Mouse (Mus musculus) lung, postnatal 36 days (tissue): Measurements from ENCODE around the gene Zswim8.

Experiments used
- DNase-seq: peaks from one replicate; pipeline ENCODE4 v3.0.0; 2022; ENCODE audit warnings: mixed read lengths

Gene Zswim8

GRCm38 (mm10) chr14:20733041-20733951 lies 25.9 kb downstream of the Zswim8 start:
- DNase-seq: peak; percentile 31

GRCm38 (mm10) chr14:20733952-20734774 lies 26.8 kb downstream of the Zswim8 start, which contains the start of gene Ndst2:
Gene Ndst2, minus strand, starts transcription at chr14:20734562.
- peak; percentile 92 for DNase-seq

DNA sequence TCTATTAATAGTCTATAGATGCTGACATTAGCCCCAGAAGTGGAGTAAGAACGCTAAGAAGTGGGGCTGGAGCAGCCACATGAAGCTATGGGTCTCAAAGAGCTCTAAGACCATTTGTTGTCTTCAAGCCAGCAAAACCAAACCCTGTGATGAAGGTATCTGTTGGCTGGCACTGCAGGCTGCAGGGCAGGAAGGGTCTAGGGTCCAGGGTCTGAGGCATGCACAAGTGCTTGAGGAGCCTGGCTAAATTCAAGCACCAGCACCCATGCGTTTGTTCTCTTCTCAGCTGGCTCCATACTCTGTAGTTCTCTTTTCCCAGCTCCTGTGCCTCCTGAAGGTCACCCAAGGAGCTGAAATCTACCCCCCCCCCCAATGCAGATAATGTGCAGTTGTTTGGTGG lies 27.7 kb downstream of the Zswim8 start:
- DNase-seq: no peak

DNA sequence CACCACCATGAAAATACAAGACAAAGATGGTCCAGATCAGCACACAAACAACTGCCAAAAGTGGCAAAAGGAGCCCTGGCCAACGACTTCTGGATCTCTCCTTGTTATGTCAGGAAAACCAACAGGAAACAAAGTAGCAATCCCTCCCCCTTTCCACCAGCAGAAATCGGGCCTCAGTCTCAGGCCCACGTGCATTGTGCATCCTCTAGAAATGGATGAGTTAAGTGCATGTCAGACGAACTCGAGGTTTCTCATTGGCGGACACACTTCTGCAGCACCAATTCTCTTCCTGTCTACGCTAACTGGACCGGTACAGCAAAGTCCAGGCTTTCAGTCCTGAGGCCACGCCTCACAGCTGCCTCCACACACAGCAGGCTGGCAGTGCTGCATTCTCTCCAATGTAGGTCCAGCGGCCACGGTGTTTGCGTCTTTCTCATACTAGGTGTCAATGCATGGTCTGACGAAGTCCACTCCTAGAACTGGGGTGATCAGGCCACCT lies 28.6 kb downstream of the Zswim8 start:
- DNase-seq: no peak

DNA sequence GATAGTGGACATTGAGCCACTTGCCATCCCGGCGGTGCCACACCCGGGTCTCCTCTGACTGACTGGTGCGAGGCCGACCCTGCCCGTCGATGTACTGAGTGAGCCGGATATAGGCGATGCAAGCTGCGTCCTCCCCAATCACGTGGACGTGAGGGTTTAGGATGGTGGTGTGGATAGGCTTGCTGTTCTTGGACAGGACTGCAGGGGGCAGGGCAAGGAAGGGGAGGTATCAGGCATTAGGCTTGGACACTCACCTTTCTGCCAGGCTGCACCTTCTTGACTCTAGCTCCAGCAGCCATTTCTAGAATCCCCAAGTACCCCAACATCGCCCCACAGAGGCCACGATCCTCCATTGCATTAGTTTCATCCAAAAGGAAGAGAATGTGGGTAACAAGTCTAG lies 30.0 kb downstream of the Zswim8 start:
- peak; percentile 73 for DNase-seq

GRCm38 (mm10) chr14:20738511-20738910 lies 31.2 kb downstream of the Zswim8 start:
- DNase-seq: no peak

DNA sequence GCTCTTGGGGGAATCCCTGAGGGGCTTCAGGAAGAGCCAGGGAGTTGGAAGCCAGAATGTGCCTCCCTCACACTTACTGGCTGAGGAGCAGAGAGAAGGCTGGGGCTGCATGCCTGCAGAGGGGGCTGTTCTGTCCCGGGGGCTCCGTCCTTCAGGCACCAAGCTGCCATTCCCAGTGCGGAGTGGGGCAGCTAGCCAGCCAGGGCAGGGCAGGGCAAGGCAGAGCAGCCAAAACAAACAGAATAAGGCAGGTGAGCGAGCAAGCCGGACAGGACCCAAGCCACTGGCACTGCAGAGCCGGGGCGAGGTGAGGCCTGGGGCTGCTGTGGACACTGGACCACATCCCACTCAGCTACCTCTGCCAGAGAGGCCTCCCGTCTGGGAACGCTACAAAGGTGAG lies 33.9 kb downstream of the Zswim8 start:
- DNase-seq: peak; percentile 74

GRCm38 (mm10) chr14:20743614-20744013 lies 36.3 kb downstream of the Zswim8 start:
- DNase-seq: peak; percentile 37

- DNase-seq: no peak
These were observed 39.6 kb downstream of the Zswim8 start for GRCm38 (mm10) chr14:20746935-20747334.

- no peak for DNase-seq
These were observed 41.0 kb downstream of the Zswim8 start for GRCm38 (mm10) chr14:20748388-20748787.

DNA sequence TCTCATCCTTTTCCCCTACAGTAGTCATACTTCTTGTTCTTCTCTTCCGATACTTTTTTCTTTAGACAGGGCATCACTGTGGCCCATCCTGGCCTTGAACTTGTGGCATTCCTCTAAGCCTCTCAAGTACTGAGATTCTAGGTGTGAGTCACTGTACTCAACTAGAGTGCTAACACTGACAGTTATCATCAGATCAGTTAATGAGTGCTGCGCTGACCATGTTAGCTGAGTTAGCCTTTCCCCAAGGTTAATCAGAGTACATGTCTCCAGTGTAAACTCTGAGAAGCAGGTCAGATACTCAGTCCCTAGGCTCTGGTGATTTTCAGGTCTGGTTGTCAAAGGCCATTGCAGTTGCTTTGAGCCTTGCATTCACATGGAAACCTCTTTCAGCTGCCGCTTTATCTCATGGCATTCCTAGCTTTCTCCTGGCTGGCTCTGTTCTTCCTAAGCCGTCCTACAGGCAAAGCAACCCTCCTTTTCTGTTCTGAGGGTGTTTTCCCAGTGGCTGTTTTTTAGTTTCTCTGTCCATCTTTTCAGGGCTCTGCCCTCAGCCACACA lies 42.2 kb downstream of the Zswim8 start:
- no peak for DNase-seq

DNA sequence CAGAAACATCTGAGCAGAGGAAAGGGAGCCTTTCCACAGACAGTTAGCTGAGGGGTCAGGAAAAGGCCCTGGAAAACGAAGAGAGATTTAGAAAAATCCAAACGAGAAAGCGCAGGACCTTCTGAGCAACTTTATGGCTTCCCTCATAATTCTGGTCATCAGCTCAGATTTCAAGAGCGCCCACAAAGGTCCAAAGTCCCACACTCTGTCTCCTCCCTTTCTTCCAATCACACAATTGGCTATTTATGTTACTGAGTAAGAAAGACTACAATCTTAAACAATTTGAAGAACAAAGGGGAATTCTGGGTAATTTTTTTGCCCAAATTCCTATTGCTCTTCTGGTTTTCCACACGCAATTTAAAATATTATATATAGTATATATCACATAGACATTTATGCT lies 43.2 kb downstream of the Zswim8 start:
- no peak for DNase-seq

DNA sequence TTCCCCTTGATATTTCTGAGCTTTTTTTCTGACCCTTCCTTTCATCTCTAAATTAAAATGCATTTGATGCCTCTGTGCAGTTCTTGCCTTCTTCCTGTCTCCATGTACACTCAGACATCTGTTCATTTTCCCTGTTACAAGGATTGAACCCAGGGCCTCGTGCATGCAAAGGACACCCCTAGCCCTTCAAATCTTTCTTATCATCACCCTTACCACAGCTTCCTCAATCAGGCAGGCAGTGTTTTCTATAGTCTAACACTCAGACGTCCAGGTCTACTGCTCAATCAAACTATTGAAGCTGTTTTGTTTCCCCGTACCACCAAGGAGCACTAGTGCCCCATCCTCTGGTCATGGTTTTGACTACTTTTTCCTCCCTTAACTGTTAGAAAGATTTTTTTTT lies 46.4 kb downstream of the Zswim8 start:
- DNase-seq: no peak

GRCm38 (mm10) chr14:20757370-20757907 lies 50.1 kb downstream of the Zswim8 start:
- DNase-seq: no peak

- no peak for DNase-seq
These were observed 51.5 kb downstream of the Zswim8 start for GRCm38 (mm10) chr14:20758768-20759435.

DNA sequence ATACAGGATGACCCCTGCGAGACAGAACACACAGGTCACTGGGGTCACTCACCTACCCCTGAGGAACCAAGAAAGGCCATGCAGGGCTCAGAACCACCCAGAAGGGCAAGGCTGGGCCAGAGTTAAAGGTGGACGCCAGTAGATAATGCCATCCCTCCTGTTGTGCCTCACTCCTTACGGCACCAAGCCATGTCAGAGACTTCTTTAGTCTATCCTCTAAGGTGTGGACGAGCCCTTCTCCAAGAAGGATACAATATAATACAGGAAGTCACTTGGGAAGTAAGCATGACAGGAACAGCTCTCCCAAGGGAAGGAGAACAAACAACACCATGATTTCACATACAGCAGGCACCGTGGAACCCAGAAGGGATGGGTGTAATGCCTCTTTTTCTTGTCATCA lies 57.6 kb downstream of the Zswim8 start:
- no peak for DNase-seq

GRCm38 (mm10) chr14:20765642-20766258 lies 58.4 kb downstream of the Zswim8 start:
- peak; percentile 97 for DNase-seq

DNA sequence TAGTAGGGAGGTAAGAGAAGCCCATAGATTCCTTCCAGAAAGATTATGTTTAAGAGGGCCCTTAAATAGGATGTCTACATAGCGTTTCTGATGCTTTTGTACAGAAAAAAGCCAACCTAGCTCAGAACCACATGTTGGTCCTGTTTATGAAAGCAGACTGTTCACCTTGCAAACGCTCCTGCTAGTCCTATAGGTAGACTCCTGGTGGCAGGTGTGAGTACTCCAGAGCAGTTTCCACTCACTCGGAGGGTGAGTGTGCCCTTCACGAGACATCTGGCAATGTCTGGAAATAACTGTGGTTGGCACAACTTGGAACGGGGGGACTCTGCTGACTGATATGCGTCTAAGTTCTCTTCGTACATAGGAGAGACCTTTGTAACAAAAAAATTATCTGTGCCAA lies 60.6 kb downstream of the Zswim8 start:
- no peak for DNase-seq

GRCm38 (mm10) chr14:20768581-20768980 lies 61.2 kb downstream of the Zswim8 start:
- peak; percentile 92 for DNase-seq

GRCm38 (mm10) chr14:20771941-20772340 lies 64.6 kb downstream of the Zswim8 start:
- DNase-seq: no peak

DNA sequence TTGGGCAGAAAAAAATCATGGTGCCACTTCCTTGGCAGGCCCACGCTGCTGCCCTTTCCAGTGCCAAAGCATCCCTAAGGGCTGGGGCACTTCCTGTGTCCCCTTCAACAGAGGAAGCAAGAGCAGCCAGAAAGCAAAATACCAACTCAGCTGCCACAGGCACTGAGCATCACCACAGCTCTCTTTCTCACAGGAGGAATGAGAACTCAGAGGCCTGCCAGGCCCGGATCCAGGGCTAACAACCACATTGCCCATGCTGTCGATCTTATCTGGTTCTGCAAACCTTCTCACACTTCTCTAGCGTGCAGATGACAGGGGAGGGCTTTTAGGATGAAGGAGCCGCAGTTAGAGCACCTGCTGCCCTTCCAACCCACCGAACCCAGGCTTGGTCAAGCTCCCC lies 65.5 kb downstream of the Zswim8 start:
- DNase-seq: no peak
